Mouse (Mus musculus): ENCODE measurements at regions not wholly inside any gene's neighbourhood (a gene's known extent, or its start where the extent isn't known, plus 50 kb on each side); places are given as distances from the start of the nearest gene placed in this dataset.
A peak's percentile ranks its signal among the peaks of the same experiment; 100 is the strongest.
"Not testable (repeated sequence)": the region's sequence is repeated elsewhere in the genome, so short reads cannot be mapped to it uniquely, and the experiment has no call there.

- peak; percentile 7 to 26 for DNase-seq (ENCODE audit: low spot score in 2 of 2)
Measured at GRCm38 (mm10) chr16:80893761-80894160, 306.7 kb upstream of the Ncam2 start.

DNA sequence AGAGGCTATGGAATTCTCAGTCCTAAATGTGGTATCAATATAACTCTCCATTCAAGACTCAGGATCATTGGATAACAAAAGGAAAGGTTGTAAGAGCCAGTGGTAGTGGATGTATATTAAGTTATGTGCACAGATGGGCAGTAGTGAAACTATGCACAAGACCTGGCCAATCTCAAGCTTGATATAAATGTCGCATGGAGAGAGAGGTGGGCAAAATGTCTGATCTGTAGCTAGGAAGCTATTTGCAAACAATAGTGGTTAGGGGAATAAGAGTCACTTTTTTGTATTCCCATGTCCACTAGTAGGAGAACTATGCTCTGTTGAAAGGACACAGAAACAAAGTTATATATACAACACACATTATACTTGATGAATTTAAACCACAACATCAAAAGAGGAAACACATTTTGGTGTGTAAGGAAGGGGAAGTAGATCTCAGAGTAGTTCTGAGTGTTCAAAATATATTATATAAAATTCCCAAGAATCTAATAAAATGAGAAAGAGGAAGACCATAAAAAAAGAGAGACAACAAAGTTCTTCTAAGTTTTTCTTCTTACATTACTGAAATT lies 279.7 kb upstream of the Ncam2 start:
- DNase-seq (ENCODE audit: low spot score in 2 of 2): no peak

DNA sequence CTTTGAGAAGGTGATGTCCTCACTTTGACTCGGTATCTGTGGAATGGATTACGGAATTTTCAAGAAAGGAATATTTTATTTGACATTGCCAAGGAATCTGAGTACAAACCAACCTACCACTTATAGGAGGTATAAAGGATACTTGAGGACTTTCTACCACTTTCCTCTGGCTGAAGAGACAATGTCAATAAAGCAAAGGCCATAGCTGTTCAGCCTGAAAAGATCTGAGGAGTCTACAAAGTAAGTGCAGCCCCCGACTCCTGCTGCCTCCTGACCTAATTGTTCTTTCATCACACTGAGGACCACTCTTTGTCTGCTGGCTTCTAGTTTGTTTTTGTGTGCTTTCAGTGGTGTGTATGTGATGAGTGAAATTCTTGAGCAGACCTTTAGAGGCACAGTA lies 269.5 kb upstream of the Ncam2 start:
- no peak for DNase-seq (ENCODE audit: low spot score in 2 of 2)

DNA sequence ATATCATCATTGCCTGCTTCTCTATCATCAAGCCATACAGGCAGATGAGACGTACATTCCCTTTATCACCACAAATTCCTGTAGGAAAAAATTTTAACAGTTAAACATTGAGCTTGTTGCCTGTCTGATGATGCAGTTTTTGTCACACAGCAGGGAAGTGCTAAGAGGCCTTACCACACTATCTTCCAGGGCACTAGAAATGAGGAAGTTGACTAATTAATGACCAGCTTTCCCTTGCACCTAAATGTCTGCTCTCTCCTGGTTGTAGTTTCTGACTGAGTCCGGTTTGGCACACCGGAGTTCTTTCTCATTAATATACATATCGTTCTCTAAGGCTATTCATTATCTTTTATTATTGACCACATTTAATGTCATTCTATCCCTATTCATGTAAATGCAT lies 269.0 kb upstream of the Ncam2 start:
- no peak for DNase-seq (ENCODE audit: low spot score in 2 of 2)

GRCm38 (mm10) chr16:80935741-80936140 lies 264.8 kb upstream of the Ncam2 start:
- DNase-seq (ENCODE audit: low spot score in 2 of 2): no peak

DNA sequence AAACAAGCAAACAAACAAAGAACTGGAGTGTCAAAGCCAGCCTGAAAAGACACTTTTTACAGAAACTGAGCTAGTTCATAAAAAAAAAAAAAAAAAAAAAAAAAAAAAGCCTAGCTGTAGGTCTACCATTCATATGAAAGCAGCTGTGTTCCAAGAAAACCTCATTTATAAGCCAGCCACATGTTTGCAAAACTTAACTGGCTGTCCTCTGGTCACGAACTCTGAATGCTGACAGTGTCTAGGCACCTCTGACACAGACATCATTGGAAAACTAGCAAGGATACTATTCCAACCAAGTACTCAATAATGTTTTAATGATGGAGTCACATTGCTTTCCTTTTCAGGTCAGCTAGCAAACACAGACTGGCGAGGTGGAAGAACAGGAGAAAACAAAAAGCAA lies 238.4 kb upstream of the Ncam2 start:
- DNase-seq (ENCODE audit: low spot score in 2 of 2): no peak

DNA sequence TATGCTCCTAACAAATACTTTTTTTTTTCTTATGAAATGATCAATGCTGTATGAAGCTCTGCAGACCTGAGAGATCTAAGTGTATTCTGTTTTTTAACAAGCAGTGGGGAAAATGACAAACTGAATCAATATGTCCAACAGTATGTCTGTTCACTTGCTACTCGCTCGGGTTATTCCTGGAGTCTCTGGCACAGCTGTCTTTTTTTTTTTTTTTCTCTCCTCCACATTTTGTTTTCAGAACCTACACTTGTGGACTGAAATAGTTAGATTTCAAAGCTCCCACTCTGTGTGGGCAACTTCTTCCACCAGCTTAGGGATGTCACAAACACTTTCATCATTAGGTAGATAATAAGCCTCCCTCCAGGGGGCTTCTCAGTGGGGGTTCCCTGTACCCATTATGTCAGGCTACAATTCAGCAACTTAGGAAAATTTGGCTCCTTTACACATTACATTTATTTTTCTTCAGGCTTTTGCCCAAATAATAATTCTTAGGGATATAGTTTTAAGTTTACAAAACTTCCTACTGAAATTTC lies 218.9 kb upstream of the Ncam2 start:
- no peak for DNase-seq (ENCODE audit: low spot score in 2 of 2)

- no peak for DNase-seq (ENCODE audit: low spot score in 2 of 2)
Measured at GRCm38 (mm10) chr16:80987816-80988215, 212.7 kb upstream of the Ncam2 start.

GRCm38 (mm10) chr16:81036831-81037230 lies 163.7 kb upstream of the Ncam2 start:
- DNase-seq (ENCODE audit: low spot score in 2 of 2): not testable (repeated sequence)

DNA sequence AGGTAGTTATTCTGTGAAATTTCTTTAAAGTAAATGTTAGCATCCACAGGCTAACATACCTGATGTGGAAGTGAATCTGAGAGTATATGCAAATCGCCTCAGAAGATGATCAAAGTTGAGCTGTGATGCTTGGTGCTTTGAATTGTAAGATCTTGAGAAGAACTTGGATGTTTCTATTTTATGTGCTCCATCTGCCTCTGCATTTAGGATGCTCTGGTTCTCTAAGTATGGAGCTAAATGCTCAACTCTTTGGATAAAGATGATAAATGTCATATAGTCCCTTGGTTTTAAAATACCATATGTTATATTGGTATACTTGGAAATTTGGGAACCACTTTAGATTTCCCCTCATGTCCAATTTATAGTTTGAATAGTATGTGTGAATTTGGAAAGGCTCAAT lies 159.2 kb upstream of the Ncam2 start:
- DNase-seq (ENCODE audit: low spot score in 2 of 2): no peak

- DNase-seq (ENCODE audit: low spot score in 2 of 2): no peak
Measured at GRCm38 (mm10) chr16:81045686-81046085, 154.8 kb upstream of the Ncam2 start.

- no peak for DNase-seq (ENCODE audit: low spot score in 2 of 2)
Measured at GRCm38 (mm10) chr16:81068330-81068729, 132.2 kb upstream of the Ncam2 start.

All from frontal cortex, postnatal 10 days (tissue).